Mouse (Mus musculus) spleen, adult 18-20 months (tissue): ENCODE data around the gene Gm13279.
"Not testable (repeated sequence)": the region's sequence is repeated elsewhere in the genome, so short reads cannot be mapped to it uniquely, and the experiment has no call there.

Experiments used
- DNase-seq, 2 experiments: peaks; one replicate each; pipeline ENCODE4 v3.0.0; 2022; ENCODE audit warnings: mixed read lengths in 2 of 2

Gm13279 gene

DNA sequence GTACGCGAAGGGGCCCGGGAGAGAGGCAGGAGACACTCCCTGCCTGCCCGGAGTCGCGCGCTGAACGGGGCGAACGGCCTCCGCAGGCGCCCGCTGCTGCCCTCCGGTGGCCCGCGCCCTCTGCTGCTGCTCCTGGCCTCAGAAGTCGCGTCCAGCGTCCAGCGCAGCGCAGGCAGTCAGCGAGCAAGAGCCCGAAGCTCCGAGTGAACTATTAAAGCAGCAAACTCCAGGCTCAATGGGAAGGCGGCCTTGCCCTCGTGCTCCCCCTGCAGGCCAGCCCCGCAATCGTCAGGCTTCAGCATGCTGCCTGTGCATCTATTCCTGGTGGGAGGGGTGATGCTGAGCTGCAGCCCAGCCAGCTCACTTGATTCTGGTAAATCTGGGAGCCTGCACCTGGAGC lies at the start of gene Gm13279:
Gene Gm13279, plus strand, starts transcription at position 301 of the 400 bp plus-strand sequence.
- not testable (repeated sequence) for DNase-seq

GRCm38 (mm10) chr4:88749926-88750325 lies 47.3 kb upstream of the Gm13279 start:
- no peak for DNase-seq

DNA sequence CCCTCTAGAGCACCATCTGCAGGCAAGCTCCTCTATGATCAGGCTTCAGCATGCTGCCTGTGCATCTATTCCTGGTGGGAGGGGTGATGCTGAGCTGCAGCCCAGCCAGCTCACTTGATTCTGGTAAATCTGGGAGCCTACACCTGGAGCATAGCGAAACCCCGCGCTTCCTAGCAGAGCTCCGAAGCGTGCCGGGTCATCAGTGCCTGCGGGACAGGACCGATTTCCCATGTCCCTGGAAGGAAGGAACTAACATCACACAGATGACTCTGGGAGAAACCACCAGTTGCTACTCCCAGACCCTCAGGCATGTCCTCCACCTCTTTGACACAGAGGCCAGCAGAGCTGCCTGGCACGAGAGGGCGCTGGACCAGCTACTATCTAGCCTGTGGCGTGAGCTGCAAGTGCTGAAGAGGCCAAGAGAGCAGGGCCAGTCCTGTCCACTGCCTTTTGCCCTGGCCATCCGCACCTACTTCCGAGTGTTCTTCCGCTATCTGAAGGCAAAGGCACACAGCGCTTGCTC lies 42.3 kb upstream of the Gm13279 start, which contains the start of gene Gm13271:
Gene Gm13271, plus strand, starts transcription at position 51 of the 523 bp plus-strand sequence.
- peak; percentile 72 to 74 for DNase-seq

DNA sequence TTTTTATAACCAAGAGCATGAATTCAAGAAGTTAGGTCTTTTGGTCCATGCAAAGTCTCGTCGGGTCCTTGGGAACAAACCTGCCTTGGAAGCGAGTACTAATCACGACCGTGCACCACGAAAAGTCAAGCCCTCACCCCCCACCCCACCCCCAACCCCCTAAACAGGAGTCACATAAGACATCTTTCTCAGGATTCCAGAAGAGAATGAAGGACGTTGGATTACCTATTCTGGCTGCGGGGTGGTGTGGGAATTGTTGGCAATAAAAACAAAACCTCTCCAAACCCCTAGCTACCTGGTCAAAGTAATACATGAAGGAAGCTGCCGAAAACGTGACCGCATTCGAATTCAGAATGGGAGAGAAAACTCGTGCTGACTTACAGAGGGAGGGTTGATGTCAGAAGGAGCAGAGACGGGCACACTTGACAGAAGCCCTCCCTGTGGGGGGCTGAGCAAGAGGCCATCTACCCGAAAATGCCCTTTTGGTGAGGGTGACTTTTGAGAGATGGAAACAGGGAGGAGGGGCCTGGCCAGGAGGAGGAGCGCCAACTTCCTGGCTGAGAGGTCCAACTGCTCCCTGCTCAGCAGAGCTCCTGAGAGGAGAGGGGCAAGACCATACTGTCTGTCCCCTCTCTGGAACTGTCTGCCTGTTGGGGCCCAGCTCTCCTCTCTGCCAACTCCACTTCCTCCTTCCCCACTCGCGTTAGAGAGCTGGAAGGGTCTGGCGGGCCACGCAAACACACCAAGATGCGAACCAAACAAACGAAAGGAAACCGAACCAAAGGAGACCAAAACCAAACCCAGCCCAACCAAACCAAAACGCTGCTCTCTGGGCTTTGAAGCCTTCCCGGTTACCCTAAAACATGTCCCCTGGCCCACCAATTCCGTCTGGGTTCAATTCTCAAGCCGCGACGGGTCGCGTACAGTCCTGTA lies 40.4 kb upstream of the Gm13279 start:
- DNase-seq, result not testable (repeated sequence)

DNA sequence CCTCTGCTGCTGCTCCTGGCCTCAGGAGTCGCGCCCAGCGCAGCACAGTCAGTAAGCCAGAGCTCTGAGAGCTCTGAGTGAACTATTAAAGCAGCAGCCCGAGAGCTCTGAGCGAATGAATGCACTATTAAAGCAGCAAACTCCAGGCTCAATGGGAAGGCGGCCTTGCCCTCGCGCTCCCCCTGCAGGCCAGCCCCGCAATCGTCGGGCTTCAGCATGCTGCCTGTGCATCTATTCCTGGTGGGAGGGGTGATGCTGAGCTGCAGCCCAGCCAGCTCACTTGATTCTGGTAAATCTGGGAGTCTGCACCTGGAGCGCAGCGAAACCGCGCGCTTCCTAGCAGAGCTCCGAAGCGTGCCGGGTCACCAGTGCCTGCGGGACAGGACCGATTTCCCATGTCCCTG lies 39.6 kb upstream of the Gm13279 start:
- peak; percentile 87 to 90 for DNase-seq

DNA sequence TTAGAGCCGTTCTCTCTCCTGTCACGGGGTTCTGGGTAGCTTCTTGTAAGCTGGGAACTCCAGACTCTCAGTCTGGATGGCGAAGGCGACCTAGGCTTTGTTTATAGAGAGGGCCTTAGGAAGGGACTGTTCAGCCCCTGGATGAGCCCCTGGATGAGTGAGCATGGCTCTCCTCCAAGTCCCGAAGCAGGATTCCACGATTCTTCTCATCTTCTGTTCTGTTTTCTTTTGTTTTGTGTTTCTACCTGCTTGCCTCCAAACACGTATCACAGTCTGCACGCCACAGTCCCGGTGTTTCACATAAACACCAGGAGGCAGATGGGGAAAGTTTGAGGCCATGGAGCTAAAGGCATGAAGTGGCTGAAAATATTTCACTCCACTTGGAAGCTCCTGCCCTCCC lies 38.4 kb upstream of the Gm13279 start:
- DNase-seq, result not testable (repeated sequence)

DNA sequence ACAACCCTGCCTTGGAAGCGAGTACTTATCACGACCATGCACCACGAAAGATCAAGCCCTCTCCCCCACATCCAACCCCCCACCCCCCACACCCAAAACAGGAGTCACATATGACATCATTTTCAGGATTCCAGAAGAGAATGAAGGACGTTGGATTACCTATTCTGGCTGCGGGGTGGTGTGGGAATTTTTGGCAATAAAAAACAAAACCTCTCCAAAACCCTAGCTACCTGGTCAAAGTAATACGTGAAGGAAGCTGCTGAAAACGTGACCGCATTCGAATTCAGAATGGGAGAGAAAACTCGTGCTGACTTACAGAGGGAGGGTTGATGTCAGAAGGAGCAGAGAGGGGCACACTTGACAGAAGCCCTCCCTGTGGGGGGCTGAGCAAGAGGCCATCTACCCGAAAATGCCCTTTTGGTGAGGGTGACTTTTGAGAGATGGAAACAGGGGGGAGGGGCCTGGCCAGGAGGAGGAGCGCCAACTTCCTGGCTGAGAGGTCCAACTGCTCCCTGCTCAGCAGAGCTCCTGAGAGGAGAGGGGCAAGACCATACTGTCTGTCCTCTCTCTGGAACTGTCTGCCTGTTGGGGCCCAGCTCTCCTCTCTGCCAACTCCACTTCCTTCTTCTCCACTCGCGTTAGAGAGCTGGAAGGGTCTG lies 37.5 kb upstream of the Gm13279 start, which contains the start of gene Gm13283:
Gene Gm13283, plus strand, starts transcription at position 510 of the 659 bp plus-strand sequence.
- peak in 1 of 2 experiments; percentile 35 for DNase-seq

- peak; percentile 46 to 57 for DNase-seq
Measured at GRCm38 (mm10) chr4:88760431-88760830, 36.8 kb upstream of the Gm13279 start.

GRCm38 (mm10) chr4:88761776-88762175 lies 35.4 kb upstream of the Gm13279 start:
- peak; percentile 68 to 69 for DNase-seq

DNA sequence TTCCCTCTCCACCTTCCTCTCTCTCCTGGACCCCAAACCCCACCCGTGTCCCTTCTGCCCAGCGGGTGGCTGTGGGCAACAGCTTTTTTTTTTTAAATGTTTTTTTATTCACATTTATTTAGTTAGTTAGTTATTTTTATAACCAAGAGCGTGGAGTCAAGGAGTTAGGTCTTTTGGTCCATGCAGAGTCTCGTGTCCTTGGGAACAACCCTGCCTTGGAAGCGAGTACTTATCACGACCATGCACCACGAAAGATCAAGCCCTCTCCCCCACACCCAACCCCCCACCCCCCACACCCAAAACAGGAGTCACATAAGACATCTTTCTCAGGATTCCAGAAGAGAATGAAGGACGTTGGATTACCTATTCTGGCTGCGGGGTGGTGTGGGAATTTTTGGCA lies 34.9 kb upstream of the Gm13279 start:
- DNase-seq, result peak in 1 of 2 experiments; percentile 29

DNA sequence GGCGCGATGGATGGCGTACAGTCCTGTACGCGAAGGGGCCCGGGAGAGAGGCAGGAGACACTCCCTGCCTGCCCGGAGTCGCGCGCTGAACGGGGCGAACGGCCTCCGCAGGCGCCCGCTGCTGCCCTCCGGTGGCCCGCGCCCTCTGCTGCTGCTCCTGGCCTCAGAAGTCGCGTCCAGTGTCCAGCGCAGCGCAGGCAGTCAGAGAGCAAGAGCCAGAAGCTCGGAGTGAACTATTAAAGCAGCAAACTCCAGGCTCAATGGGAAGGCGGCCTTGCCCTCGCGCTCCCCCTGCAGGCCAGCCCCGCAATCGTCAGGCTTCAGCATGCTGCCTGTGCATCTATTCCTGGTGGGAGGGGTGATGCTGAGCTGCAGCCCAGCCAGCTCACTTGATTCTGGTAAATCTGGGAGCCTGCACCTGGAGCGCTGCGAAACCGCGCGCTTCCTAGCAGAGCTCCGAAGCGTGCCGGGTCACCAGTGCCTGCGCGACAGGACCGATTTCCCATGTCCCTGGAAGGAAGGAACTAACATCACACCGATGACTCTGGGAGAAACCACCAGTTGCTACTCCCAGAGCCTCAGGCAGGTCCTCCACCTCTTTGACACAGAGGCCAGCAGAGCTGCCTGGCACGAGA lies 33.7 kb upstream of the Gm13279 start:
- DNase-seq, result peak in 1 of 2 experiments; percentile 14

DNA sequence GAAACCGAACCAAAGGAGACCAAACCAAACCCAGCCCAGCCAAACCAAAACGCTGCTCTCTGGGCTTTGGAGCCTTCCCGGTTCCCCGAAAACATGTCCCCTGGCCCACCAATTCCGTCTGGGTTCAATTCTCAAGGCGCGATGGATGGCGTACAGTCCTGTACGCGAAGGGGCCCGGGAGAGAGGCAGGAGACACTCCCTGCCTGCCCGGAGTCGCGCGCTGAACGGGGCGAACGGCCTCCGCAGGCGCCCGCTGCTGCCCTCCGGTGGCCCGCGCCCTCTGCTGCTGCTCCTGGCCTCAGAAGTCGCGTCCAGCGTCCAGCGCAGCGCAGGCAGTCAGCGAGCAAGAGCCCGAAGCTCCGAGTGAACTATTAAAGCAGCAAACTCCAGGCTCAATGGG lies 23.7 kb upstream of the Gm13279 start, which contains the start of gene Gm13290:
Gene Gm13290, plus strand, starts transcription at position 301 of the 400 bp plus-strand sequence.
- DNase-seq, result not testable (repeated sequence)

- not testable (repeated sequence) for DNase-seq
Measured at GRCm38 (mm10) chr4:88776622-88777021, 20.6 kb upstream of the Gm13279 start, which contains the start of gene Gm13289. Gene Gm13289, plus strand, starts transcription at chr4:88776922.

GRCm38 (mm10) chr4:88779550-88779949 lies 17.6 kb upstream of the Gm13279 start, which contains the start of gene Gm13272:
Gene Gm13272, plus strand, starts transcription at chr4:88779850.
- not testable (repeated sequence) for DNase-seq

DNA sequence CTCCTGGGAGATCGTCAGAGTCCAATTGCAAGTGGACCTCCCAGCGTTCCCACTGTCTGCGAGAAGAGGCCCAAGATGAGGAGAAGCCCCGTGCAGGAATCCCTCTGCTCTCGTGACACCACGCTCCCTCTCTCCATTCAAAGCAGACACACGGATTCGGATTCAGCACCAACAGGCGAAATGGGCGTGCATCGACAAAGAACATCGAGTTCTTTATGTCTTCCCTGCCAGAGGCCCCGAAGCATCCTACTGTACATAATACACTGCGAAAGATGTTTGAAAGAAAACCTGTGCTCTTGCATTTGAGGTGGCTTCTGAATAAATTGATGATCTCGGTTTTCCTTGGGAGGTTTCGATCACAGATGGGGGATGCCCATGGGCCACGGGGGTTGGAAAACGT lies 16.9 kb upstream of the Gm13279 start:
- DNase-seq, result not testable (repeated sequence)

- not testable (repeated sequence) for DNase-seq
Measured at GRCm38 (mm10) chr4:88781831-88782230, 15.4 kb upstream of the Gm13279 start, which contains the start of gene Ifnz. Gene Ifnz, plus strand, starts transcription at chr4:88782131.

- DNase-seq, result not testable (repeated sequence)
Measured at GRCm38 (mm10) chr4:88782335-88782734, 14.9 kb upstream of the Gm13279 start.

- not testable (repeated sequence) for DNase-seq
Measured at GRCm38 (mm10) chr4:88785409-88785808, 11.8 kb upstream of the Gm13279 start, which contains the start of gene Gm13276. Gene Gm13276, plus strand, starts transcription at chr4:88785709.

GRCm38 (mm10) chr4:88788402-88788801 lies 8.8 kb upstream of the Gm13279 start, which contains the start of gene Gm13277:
Gene Gm13277, plus strand, starts transcription at chr4:88788632.
- peak; percentile 57 to 58 for DNase-seq

GRCm38 (mm10) chr4:88791250-88791649 lies 5.9 kb upstream of the Gm13279 start, which contains the start of gene Gm13278:
Gene Gm13278, plus strand, starts transcription at chr4:88791550.
- DNase-seq, result not testable (repeated sequence)

DNA sequence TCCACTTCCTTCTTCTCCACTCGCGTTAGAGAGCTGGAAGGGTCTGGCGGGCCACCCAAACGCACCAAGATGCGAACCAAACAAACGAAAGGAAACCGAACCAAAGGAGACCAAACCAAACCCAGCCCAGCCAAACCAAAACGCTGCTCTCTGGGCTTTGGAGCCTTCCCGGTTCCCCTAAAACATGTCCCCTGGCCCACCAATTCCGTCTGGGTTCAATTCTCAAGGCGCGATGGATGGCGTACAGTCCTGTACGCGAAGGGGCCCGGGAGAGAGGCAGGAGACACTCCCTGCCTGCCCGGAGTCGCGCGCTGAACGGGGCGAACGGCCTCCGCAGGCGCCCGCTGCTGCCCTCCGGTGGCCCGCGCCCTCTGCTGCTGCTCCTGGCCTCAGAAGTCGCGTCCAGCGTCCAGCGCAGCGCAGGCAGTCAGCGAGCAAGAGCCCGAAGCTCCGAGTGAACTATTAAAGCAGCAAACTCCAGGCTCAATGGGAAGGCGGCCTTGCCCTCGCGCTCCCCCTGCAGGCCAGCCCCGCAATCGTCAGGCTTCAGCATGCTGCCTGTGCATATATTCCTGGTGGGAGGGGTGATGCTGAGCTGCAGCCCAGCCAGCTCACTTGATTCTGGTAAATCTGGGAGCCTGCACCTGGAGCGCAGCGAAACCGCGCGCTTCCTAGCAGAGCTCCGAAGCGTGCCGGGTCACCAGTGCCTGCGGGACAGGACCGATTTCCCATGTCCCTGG lies 3.1 kb upstream of the Gm13279 start, which contains the start of gene Gm13275:
Gene Gm13275, plus strand, starts transcription at position 552 of the 740 bp plus-strand sequence.
- DNase-seq, result peak; percentile 66 to 79
